Mouse (Mus musculus): ENCODE results near the gene Dchs1.

GRCm38 (mm10) chr7:105784556-105784955 is 2.9 kb downstream of the Dchs1 start:
- TF ChIP-seq CTCF (IDR thresholded peaks at IDR 0.05; ENCODE audit: low read depth, low read length) (no peak), POLR2A (IDR thresholded peaks at IDR 0.05; ENCODE audit: borderline replicate concordance, low read depth, low read length) (no peak)

All from bone marrow macrophage, adult 2 months (primary cell).